Mouse (Mus musculus) embryo, embryonic 10.5 days (tissue): ENCODE measurements around the gene Arpc2.

Experiments
- DNase-seq: peaks from one replicate; pipeline ENCODE4 v3.0.0-alpha.2; 2015; ENCODE audit warnings: low spot score

The Arpc2 gene

DNA sequence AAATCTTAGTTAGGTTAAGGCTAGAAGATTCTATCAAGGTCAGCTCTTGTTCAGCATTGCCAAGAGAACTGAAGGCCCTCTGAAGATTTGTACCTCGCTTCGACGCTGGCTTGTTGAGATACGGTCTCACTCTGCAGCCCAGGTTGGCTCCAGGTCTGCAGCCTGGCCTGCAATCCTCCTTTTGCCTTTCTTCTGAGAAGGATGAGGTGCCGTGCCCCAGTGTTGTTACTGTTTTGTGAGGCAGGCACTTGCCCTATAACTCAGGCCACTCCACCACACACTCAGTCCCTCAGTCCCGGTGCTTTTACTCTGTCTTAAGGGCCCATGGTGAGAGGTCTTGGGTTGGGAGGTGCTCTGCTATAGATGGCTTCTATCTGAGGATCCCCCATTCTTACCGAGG is 66.3 kb downstream of the Arpc2 start:
- no peak for DNase-seq

- no peak for DNase-seq
Observed at GRCm38 (mm10) chr1:74302835-74303234, 67.0 kb downstream of the Arpc2 start.

GRCm38 (mm10) chr1:74303509-74304338 is 67.8 kb downstream of the Arpc2 start:
- DNase-seq, result peak; percentile 70

DNA sequence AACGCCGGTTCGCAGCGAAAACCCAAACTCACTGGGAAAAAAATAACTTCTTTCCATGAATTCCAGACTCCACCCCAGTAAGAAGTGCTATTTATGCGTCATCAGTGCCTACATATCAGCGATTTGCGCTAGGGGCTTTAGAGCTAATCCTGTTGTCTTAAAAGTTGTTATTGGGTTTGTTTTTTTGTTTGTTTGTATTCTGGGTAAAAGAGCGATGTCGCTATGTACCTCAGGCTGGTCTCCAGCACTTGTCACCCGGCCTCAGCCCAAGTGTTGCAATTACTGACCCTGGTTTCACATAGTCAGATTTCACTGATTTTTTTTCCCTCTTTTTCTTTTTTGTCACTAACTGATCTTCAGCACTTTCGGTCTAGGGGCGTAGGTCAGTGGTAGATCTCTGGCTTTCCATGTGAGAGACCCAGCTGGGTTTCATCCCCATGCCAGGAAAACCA is 68.5 kb downstream of the Arpc2 start:
- peak; percentile 14 for DNase-seq

DNA sequence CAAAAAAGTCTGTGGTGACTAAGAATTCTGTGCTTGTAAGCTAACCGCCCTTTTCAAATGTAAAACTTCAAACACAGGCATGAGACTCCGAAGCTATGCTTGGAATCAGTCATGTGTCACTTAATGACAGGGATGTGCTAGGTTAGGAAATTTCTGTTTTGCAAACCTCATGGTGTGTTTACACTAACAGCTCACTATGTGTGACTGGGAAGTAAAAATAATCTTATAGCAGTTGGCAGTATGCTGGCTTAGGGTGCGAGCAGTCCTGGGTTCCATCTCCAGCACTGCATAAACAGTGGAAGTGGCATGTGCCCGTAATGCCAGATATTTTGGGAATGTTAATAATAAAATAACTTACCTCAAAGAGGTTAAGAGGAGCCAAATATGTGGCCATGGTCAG is 69.1 kb downstream of the Arpc2 start:
- DNase-seq, result no peak

GRCm38 (mm10) chr1:74305522-74305921 is 69.6 kb downstream of the Arpc2 start, which contains the start of gene Tmbim1:
Tmbim1 (minus strand) TSS chr1:74305622.
- no peak for DNase-seq

DNA sequence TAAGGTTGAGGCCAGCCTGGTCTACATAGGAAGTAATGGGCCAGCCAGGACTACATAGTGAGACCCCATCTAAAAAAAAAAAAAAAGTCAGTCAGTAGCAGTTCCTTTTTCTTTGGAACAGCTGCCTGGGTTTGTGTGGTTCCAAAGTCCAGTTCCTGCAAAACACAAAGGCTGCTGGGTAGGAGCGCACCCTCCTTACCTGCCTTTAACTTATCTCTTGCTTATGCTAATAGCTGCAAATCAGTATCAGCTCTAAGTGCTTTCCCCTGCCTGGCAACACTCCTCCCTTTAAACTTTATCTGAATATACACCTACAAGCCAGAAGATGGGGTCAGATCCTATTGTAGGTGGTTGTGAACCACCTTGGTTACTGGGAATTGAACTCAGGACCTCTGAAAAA is 71.3 kb downstream of the Arpc2 start:
- DNase-seq, result no peak

DNA sequence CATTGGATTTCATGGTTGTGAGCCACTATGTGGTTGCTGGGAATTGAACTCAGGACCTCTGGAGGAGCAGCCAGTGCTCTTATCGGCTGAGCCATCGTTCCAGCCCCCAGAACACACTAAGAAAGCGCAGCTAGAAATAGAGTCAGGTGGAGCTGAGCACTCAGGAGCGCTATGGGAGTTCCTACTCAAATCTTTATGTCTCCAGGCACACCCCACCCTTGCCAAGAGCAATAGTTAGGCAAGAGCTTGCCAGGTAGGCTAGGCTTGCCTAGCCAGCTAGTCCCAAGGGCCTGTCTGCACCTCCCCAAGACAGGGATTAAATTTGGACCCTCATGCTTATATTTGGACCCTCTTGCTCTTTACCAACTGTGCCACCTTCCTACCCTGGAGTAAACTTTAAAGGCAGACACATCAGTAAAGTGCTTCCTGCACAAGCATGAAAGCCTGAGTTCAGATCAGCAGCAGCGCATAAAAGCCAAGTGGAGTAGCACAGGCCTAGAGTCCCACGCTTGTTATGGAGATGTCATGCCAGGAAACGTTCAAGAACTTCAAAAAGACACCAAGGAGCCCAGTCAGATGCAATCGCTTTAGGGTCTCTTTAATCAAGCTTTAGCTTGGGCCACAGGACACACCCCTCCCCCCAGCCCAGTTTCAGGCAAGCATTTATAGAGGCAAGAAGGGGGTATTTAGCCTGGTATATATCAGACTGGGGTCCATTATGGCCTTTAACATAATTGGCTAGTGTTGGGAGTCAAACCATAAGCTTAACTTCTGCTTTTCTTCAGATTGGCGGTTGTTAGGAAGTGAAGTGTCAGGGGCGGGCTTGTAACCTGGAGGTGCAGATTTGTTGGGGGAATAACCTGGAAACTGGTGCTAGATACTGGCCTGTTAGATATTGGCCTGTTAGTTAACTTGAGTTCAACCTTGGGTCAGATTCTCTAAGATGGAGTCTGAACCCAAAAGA is 72.4 kb downstream of the Arpc2 start:
- DNase-seq, result no peak

GRCm38 (mm10) chr1:74309767-74310166 is 73.9 kb downstream of the Arpc2 start:
- no peak for DNase-seq

GRCm38 (mm10) chr1:74313049-74313692 is 77.3 kb downstream of the Arpc2 start:
- DNase-seq, result peak; percentile 89

- DNase-seq, result no peak
Observed at GRCm38 (mm10) chr1:74314796-74315195, 78.9 kb downstream of the Arpc2 start.

- DNase-seq, result no peak
Observed at GRCm38 (mm10) chr1:74316114-74316827, 80.4 kb downstream of the Arpc2 start.
